In the genomic region with DNA sequence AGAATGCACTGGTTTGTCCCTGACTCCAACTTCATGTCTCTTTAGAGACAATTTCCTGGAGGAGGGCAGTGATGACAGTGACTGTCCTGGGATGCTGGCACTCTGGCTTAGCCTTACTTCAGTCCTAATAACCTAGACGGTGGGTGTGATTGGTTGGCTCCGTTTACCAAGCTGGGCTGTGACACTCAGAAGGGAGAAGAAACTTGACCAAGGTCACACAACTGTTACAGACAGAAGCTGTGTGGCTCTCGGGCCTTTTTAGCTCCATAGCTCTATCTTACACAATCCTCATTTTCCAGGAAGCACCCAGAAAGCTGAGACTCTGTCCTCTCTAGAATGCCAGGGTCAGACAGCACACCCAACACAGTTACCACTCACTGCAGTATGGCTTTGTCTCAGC, we compare ENCODE assay signal across 15 mouse cellular contexts.
"Had no signal": no experiment of that assay in that cellular context is flagged by ENCODE, and none has a peak within 500 bp of the region (broad histone marks: within the 10 kb centered on the region; RNA-seq: fewer than 3 reads in every experiment).

No protein-coding gene starts in this region.

- DNase-seq: retina, postnatal 1 day; right cerebral cortex, adult 18-20 months; right cerebral cortex, postnatal 14 days; right cerebral cortex, postnatal 25 days; right cerebral cortex, postnatal 4 days; spleen, adult 18-20 months; thymus, adult 18-20 months; thymus, adult 2 months; thymus, postnatal 14 days; thymus, postnatal 25 days; thymus, postnatal 36 days; thymus, postnatal 4 days had no signal

- H3K36me3 ChIP-seq: neural tube, embryonic 13.5 days; neural tube, embryonic 15.5 days; stomach, embryonic 15.5 days had no signal

- H3K4me2 ChIP-seq: neural tube, embryonic 13.5 days; neural tube, embryonic 15.5 days; stomach, embryonic 15.5 days had no signal

- H3K27me3 ChIP-seq: neural tube, embryonic 13.5 days; neural tube, embryonic 15.5 days; stomach, embryonic 15.5 days had no signal

- H3K4me3 ChIP-seq: neural tube, embryonic 13.5 days; neural tube, embryonic 15.5 days; stomach, embryonic 15.5 days had no signal
